Mouse (Mus musculus) ES-Bruce4 (cell line): ENCODE results near the gene Ap1g1. TPM values are rescaled to one million over a fixed set of nuclear protein-coding genes. Genes with fewer than 3 reads are reported as not detected.

ENCODE experiments used
- H3K27ac ChIP-seq: 2 replicates; pipeline ENCODE4 v1.5.1; 2012; ENCODE audit warnings: low read length, inconsistent platforms; ENCODE audit not compliant: insufficient read depth
- H3K27me3 ChIP-seq: 2 replicates; pipeline ENCODE4 v1.6.1; 2012; ENCODE audit warnings: mild to moderate bottlenecking, low read length, inconsistent platforms; ENCODE audit not compliant: control insufficient read depth, poor library complexity, insufficient read depth, severe bottlenecking
- H3K36me3 ChIP-seq: 2 replicates; pipeline ENCODE4 v1.6.1; 2012; ENCODE audit warnings: inconsistent platforms, mild to moderate bottlenecking, low read length, moderate library complexity; ENCODE audit not compliant: control insufficient read depth, poor library complexity, insufficient read depth, severe bottlenecking
- H3K4me1 ChIP-seq: one replicate; pipeline ENCODE4 v1.8.1; 2011; ENCODE audit warnings: low read length; ENCODE audit not compliant: control insufficient read depth, insufficient read depth
- H3K4me3 ChIP-seq: 2 replicates; pipeline ENCODE4 v1.5.1; 2011; ENCODE audit warnings: low read depth, mild to moderate bottlenecking, low read length
- H3K9ac ChIP-seq: 2 replicates; pipeline ENCODE4 v1.6.1; 2012; ENCODE audit warnings: low read depth, mild to moderate bottlenecking, inconsistent platforms; ENCODE audit not compliant: poor library complexity, severe bottlenecking
- H3K9me3 ChIP-seq: replicated peaks from 2 replicates; pipeline ENCODE4 v1.6.1; 2012; ENCODE audit warnings: mild to moderate bottlenecking, low read length, inconsistent platforms; ENCODE audit not compliant: control insufficient read depth, poor library complexity, insufficient read depth, severe bottlenecking
- CTCF ChIP-seq: IDR thresholded peaks from one replicate; pipeline ENCODE4 v1.8.1; 2011; ENCODE audit warnings: low read depth, low read length
- EP300 ChIP-seq: IDR thresholded peaks from 2 replicates; pipeline ENCODE4 v1.6.1; 2011; ENCODE audit warnings: low read depth, low read length; ENCODE audit not compliant: insufficient read depth
- POLR2A ChIP-seq: IDR thresholded peaks from one replicate; pipeline ENCODE4 v1.8.1; 2011; ENCODE audit warnings: low read length; ENCODE audit not compliant: insufficient read depth
- polyA plus RNA-seq: library from polyadenylated mRNA; stranded (reverse); fragments of >200 nt; gene quantifications from 2 replicates; pipeline ENCODE4 v1.2.4, GENCODE M21; 2011; ENCODE audit warnings: low read depth; ENCODE audit not compliant: missing spikeins, insufficient read depth, insufficient read length

Ap1g1 gene
- polyA plus RNA-seq, 1 experiment = 108 TPM

DNA sequence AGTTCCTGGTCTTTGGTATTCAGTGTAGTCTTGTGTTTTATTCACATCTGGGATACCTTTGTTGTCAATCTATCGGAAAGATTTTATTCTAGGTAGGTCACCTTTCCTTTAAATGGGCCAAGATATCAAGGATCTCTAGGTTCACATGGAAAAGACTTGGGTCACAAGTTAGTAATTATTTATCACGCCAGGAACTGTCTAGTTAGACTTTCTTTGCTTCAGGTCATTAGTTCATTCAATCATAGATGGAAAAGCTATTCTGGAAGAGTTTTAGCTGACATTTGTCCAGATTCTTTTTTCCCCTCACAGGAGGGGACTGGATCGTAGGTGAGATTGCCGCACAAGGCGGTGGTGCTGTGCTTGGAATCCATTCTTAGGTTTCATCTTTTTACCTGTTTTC, 503 bp upstream of the Ap1g1 start:
- TF ChIP-seq POLR2A = no peak
- TF ChIP-seq CTCF = no peak
- no peak for TF ChIP-seq EP300
- H3K4me3 ChIP-seq = peak overlapping the region; percentile 19; the same call in 1 of the 2 replicates
- H3K36me3 ChIP-seq = no peaks in the 10 kb centered on the region
- H3K9me3 ChIP-seq = no peaks in the 10 kb centered on the region
- no peak overlapping the region for H3K27ac ChIP-seq
- H3K9ac ChIP-seq = peak overlapping the region; percentile 57
- H3K4me1 ChIP-seq = no peaks in the 10 kb centered on the region
- H3K27me3 ChIP-seq = no peaks in the 10 kb centered on the region

DNA sequence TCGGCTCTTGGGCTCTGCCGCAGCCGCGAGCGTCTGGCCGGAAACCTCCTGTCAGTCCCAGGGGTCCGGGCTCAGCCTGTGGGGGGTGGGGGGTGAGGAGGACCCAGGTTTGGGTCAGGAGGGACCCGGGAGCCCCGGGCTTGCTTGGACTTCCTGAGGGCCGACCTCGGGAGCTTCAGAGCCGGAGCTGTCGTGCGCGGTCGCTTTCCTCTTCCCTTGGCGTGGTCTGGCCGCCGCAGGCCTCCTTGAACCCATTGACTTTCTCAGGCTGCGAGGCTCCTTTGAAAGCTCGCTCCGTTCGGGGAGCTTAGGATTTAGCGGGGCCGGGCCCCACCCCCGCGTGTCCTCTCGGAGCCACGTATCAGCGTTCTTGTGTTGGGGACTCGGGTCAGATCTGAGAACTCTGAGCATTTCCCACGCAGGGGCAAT, 653 bp downstream of the Ap1g1 start:
- no peaks in the 10 kb centered on the region for H3K36me3 ChIP-seq
- no peaks in the 10 kb centered on the region for H3K9me3 ChIP-seq
- no peaks in the 10 kb centered on the region for H3K4me1 ChIP-seq
- no peaks in the 10 kb centered on the region for H3K27me3 ChIP-seq
- no peak for TF ChIP-seq POLR2A
- TF ChIP-seq EP300 = no peak
- no peak for TF ChIP-seq CTCF
- no peak overlapping the region for H3K27ac ChIP-seq
- H3K9ac ChIP-seq = peak overlapping the region; percentile 94
- peak overlapping the region; percentile 87 for H3K4me3 ChIP-seq

DNA sequence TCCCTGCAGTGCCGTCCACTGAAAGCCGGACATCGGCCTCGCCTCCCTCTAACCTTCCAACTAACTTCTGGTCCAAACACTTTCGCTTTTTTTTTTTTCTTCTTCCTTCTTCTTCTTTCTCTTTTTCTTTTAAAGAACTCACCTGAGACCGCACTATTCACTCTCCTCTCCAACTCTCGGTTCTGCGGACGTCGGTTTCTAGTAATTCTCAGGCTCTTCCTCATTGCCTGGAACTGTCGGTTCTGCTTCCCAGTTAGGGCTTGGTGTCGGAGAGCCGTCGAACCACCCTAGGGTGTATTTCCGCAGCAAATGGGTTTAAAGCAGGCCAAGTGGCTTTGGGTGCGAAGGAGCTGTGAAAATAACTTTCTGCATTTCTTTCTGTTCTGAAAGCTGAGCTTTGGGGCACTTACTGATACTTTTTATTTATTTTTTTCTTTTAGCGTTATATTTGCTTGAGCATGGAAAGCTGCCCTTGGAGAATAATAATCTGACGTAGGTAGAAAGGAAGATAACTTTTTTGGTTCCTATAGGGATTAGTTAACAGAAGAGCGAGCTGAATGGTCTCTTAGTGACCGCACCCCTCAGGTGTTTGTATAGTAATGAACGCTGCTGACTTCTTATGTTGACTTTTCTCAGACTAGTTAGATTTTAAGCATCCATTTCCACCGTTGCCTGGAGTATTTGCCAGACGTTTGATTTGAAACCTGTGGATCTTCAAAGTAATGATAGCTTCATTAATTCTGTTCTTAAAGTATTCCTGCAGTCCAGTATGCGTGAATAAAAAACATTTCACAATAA, 1.3 kb downstream of the Ap1g1 start:
- H3K9ac ChIP-seq = peak overlapping the region; percentile 94
- no peaks in the 10 kb centered on the region for H3K27me3 ChIP-seq
- H3K36me3 ChIP-seq = no peaks in the 10 kb centered on the region
- H3K9me3 ChIP-seq = no peaks in the 10 kb centered on the region
- no peak overlapping the region for H3K27ac ChIP-seq
- TF ChIP-seq POLR2A = no peak
- no peak for TF ChIP-seq EP300
- TF ChIP-seq CTCF = no peak
- H3K4me1 ChIP-seq = no peaks in the 10 kb centered on the region
- H3K4me3 ChIP-seq = peak overlapping the region; percentile 87

DNA sequence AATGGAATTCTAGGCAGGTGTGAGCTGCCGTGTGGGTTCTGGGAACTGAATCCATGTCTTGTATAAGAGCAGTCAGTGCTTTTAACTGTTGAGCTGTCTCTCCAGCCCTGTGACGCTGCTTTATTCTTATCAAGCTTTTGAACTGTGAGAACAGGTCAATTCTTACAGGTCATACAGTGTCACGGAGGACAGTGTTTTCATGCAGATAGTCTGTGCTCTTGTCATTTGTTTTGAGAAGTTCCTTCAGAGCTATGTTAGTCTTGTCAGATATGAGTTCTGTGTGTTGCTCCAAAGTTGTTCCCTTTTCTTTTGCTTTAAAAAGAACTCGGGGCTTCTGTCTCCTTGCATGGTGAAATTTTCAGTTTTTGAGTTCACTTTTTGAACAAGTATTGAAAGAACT, 2.2 kb downstream of the Ap1g1 start:
- Histone ChIP-seq H3K27ac (no peak overlapping the region), H3K36me3 (no peaks in the 10 kb centered on the region), H3K4me3 (no peak overlapping the region), H3K9ac (no peak overlapping the region), H3K4me1 (no peaks in the 10 kb centered on the region), H3K9me3 (no peaks in the 10 kb centered on the region), H3K27me3 (no peaks in the 10 kb centered on the region)
- TF ChIP-seq CTCF (no peak), POLR2A (no peak), EP300 (no peak)

DNA sequence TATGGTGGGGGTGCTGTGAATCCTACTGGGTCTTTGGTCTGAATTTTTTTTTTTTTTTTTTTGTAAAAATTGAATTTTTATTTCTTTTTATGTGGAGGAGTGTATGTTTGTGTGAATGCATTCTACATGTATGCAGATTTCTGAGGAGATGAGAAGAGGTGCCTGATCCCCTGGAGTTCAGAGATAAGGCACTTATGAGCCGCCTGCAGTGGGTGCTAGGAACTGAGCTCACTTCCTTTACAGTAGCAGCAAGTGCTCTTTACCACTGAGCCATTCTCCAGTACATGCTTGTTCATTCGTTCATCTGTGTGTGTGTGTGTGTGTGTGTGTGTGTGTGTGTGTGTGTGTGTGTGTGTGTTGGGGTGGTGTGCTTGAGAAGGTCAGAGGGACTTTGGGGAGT, 12.6 kb downstream of the Ap1g1 start:
- no peak overlapping the region for H3K9ac ChIP-seq

GRCm38 (mm10) chr8:109795166-109795565, 16.8 kb downstream of the Ap1g1 start:
- TF ChIP-seq EP300 = no peak
- TF ChIP-seq CTCF = no peak
- TF ChIP-seq POLR2A = no peak
- Histone ChIP-seq H3K27ac (no peak overlapping the region), H3K4me3 (no peak overlapping the region), H3K9me3 (no peaks in the 10 kb centered on the region), H3K9ac (no peak overlapping the region), H3K36me3 (no peaks in the 10 kb centered on the region), H3K4me1 (no peaks in the 10 kb centered on the region), H3K27me3 (no peaks in the 10 kb centered on the region)

More for the DNA sequence above, 12.6 kb downstream of the Ap1g1 start:
- Histone ChIP-seq H3K4me3 (no peak overlapping the region), H3K9me3 (no peaks in the 10 kb centered on the region), H3K4me1 (no peaks in the 10 kb centered on the region), H3K36me3 (no peaks in the 10 kb centered on the region), H3K27ac (no peak overlapping the region; the same call in 1 of the 2 replicates), H3K27me3 (no peaks in the 10 kb centered on the region)
- TF ChIP-seq EP300 = no peak
